Mouse (Mus musculus): ENCODE results near the gene Gp1bb.

The Gp1bb gene

GRCm38 (mm10) chr16:18622019-18622418, at the start of gene Gp1bb:
Gp1bb (minus strand) TSS chr16:18622403.
- DNase-seq, result no peak

DNA sequence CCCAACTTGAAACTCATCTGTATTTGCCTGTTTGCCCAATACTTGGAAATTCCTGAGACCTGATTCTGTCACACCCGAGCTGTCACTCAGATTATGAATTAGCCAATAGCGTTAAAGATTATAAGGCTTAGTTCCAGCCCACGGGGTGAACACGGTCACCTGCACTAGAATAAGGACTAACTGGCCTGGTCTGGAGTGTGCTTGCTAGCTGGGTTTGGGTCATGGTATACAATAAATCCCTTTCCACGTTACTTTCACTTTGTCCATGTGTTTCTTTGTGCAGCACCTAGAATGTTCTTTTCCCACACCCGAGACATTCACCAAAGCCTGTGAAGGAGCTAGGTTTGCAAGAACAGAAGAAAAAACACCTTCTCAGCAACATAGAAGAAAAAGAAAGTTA, 47.7 kb upstream of the Gp1bb start:
- no peak for DNase-seq

- DNase-seq, result no peak
Measured at GRCm38 (mm10) chr16:18658597-18658996, 36.4 kb upstream of the Gp1bb start.

GRCm38 (mm10) chr16:18655372-18656098, 33.3 kb upstream of the Gp1bb start:
- DNase-seq, result no peak

- no peak for DNase-seq
Measured at GRCm38 (mm10) chr16:18653290-18654160, 31.3 kb upstream of the Gp1bb start.

GRCm38 (mm10) chr16:18649126-18649525, 26.9 kb upstream of the Gp1bb start:
- no peak for DNase-seq

DNA sequence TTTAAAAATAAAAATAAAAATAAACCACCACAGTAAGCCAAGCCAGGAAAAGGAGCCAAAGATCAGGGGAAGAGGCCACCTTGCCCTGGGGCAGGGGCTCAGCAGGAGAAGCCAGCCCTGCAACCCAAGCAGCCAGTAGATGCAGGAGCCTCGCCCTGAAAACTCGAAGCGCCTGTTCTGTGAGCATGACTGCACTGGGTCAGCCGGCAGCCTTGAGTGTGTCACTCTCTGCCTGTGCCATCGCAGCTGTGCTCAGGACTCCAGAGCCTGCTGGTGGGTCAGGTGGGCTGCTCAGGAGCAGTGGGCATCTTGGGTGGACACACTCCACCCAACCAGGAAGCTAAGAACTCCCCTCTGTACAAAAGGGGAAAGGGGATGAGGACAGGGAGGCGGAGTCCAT, 23.1 kb upstream of the Gp1bb start:
- DNase-seq, result no peak

DNA sequence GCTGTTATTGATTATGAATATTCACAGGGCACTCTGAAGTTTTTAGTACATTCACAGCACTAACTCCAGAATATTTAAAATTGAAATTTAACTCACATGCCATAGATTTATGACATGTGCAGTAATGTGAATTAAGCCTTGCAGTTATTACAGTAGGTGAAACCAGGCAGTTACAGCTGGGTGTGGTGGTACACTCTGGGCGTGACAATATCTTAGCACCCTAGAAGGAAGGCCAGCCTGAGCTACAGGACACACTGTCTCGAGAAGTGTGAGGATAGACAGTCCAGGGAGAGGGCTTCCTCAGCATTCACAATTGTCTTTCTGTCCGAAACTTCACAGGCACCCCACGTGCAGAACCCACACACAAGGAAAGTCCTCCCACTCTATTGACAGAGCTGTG, 22.3 kb upstream of the Gp1bb start:
- no peak for DNase-seq

DNA sequence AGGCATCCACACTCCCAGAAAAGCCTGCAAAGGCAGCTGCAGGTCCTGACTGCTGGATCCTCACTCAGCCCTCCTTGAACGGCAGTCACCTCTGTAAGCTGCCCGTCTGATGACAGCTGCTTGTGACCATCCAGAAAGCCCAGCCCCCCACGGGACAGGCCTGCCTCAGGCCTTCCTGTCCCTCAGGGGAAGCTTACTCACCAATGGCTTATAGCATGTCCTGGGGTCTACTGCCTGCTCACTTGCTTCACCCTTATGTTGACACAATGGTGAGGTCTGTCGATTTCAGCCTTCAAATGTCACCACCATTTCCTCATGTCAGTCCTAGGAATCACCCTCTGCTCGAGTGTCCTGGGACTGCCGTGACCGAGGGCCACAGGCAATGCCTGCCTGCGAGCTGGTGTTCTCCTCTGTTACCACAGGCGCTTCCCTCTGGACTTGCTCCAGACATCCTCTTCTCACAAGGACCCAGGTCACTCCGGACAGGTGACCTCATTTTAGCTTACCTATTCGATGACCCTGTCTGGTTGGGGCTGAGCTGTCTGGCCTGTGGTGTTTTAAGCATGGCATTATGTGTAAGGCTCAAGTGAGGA, 21.3 kb upstream of the Gp1bb start:
- DNase-seq, result no peak

- DNase-seq, result no peak
Measured at GRCm38 (mm10) chr16:18642897-18643296, 20.7 kb upstream of the Gp1bb start.

DNA sequence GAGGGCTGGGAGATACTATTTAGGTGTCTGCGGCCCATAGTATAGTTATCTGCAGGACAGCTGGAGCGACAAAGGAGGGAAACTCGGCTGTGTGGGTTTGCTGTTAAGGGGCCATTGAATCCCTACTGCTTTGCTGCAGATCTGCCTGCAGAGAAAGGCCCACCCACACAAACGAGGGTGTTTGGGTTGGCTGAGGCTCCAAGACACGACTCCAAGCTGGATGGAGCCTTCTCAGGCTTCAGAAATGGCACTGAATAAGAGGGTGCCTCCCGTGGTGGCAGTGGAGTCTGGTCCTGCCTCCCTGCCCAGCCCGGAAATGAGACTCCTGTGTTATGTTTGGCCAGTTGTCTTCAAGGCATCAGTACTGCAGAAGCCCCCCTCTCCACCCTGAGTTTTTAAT, 20.1 kb upstream of the Gp1bb start:
- DNase-seq, result no peak

GRCm38 (mm10) chr16:18639382-18639929, 17.3 kb upstream of the Gp1bb start:
- no peak for DNase-seq

DNA sequence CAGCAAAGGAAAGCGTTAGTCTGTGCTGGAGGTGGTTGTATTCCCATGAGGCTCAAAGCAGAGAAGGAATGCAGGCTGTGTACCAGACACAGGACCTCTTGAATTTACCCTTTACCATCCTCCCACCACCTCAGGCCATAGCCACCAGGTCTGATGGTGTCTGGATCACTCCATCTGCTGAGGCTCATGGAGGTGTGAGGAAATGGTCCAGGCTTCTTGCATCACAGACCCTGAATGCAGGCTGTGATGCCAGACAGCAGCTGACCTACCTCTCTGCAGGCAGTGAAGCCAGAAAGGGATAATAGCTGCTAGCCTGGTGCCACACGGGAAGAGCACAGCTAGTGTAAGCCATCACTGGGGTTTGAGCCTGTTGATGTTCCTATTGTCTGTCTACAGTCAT, 16.2 kb upstream of the Gp1bb start:
- no peak for DNase-seq

DNA sequence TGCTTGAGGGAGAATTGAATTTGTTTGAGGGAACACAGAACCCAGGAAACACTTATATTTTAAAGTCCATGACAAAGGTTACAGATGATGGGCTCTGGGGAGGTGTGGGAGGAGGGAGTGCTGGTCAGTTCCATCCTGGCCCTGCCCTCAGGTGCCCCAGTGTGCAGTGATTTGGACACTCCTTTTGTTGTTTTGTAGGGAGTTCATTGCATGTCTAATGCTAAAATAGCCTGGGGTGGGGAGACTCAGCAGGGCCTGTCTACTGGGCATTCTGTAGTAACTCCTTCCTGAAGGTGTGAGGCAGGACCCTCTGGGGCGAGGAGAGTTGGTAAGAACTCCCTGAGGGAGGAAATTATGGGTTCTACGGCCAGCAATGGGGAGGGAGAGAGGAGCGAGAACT, 14.6 kb upstream of the Gp1bb start:
- DNase-seq, result no peak

GRCm38 (mm10) chr16:18636401-18636800, 14.2 kb upstream of the Gp1bb start:
- DNase-seq, result no peak

DNA sequence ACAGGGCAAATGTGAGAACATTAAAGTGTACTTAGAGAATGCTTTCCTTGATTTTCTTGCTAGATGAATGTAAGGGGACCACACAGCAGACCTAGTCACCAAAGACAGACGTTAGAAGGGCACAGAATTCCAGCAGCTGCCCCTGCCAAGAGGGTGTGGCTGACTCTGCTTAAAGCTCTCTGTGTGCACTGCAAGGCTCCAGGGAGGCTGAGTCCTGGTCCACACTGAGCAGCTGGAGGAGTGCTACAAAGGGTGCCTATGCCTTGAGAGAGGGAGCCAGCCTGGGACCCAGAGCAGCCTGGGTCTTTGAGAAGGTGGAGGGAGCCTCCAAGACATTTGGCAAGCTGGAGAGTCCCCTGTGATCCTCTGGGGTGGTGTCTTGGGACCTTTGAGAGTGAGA, 11.1 kb upstream of the Gp1bb start:
- no peak for DNase-seq

DNA sequence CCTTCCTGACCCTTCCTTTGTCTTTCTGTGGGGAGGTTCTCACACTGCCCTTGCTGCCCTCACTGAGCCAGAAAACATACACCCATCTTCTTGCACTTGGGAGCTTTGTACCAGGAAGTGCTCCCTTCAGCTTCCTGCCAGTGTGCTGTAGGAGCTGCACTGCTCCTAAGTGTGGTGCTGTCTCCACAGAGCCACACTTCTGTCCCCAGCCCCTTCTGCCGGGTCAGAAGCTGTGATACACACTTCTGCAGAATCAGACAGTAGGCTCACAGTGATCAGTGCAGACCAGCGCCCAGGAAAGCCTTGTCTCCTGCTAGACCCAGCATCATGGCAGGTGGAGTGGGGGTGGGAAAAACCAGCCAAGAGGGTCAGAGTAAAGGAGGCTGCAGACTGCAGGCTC, 10.6 kb upstream of the Gp1bb start:
- no peak for DNase-seq

DNA sequence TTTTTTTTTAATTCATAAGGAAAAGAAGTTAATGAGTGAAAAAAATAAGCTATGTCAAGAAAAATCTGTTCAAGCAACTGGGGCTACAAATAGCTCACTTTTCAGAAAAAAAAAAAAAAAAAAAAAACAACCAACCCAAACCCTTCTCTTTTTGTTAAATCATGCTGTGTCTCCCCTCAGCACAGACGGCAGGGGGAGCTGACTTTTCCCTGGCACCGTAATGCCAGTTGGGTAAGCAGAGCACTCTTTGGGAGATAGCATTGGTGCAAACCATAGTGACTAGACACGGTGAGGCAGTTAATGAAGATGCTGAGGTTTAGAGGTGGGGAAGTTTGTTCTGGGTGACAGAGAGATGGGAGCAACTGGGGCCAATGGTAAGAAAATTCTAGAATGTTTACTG, 9.9 kb upstream of the Gp1bb start:
- DNase-seq, result no peak

GRCm38 (mm10) chr16:18631141-18631540, 8.9 kb upstream of the Gp1bb start:
- DNase-seq, result no peak

GRCm38 (mm10) chr16:18630291-18630690, 8.1 kb upstream of the Gp1bb start:
- no peak for DNase-seq

- peak; percentile 75 for DNase-seq
Measured at GRCm38 (mm10) chr16:18629390-18630231, 7.4 kb upstream of the Gp1bb start, which contains the start of gene Sept5. Sept5 (minus strand) TSS chr16:18629954.

GRCm38 (mm10) chr16:18628948-18629340, 6.7 kb upstream of the Gp1bb start:
- no peak for DNase-seq

Measured in lung, postnatal 10 days (tissue).